Mouse (Mus musculus) MEL (cell line): ENCODE results near the gene Nwd2. TPM values are rescaled to one million over a fixed set of nuclear protein-coding genes. Genes with fewer than 3 reads are reported as not detected.
A peak's percentile ranks its signal among the peaks of the same experiment; 100 is the strongest.

Experiments
- DNase-seq: peaks from one replicate; pipeline ENCODE4 v3.0.0; 2011; ENCODE audit warnings: low read depth, low spot score
- H3K27ac ChIP-seq: 2 replicates; pipeline ENCODE4 v1.5.1; 2012; ENCODE audit warnings: low read depth, mild to moderate bottlenecking, control low read depth, low read length, moderate library complexity; ENCODE audit not compliant: control insufficient read depth
- H3K27me3 ChIP-seq, 2 experiments: fragments of 150-350 bp in 1 of 2; sonication (generic) in 1 of 2; 2 replicates each; pipeline ENCODE4 v1.6.1; 2012; ENCODE audit warnings: low read length in 2 of 2, mild to moderate bottlenecking in 2 of 2, improper control_type of control experiment in 1 of 2, moderate library complexity in 1 of 2; ENCODE audit not compliant: insufficient read depth in 2 of 2, control insufficient read depth in 1 of 2
- H3K36me3 ChIP-seq, 2 experiments: 2 replicates each; pipeline ENCODE4 v1.6.1; 2012 to 2014; ENCODE audit warnings: low read length in 2 of 2, improper control_type of control experiment in 1 of 2, inconsistent platforms in 1 of 2, mild to moderate bottlenecking in 1 of 2; ENCODE audit not compliant: insufficient read depth in 2 of 2, control insufficient read depth in 1 of 2
- H3K4me1 ChIP-seq, 2 experiments: fragments of 150-350 bp in 1 of 2; sonication (generic) in 1 of 2; 2 replicates each; pipeline ENCODE4 v1.6.1; 2012; ENCODE audit warnings: low read length in 2 of 2, improper control_type of control experiment in 1 of 2, mild to moderate bottlenecking in 1 of 2; ENCODE audit not compliant: insufficient read depth in 2 of 2, control insufficient read depth in 1 of 2
- H3K4me3 ChIP-seq, 2 experiments: fragments of 150-350 bp in 1 of 2; sonication (generic) in 1 of 2; 2 replicates each; pipeline ENCODE4 v1.5.1; 2012; ENCODE audit warnings: low read depth in 2 of 2, low read length in 2 of 2, mild to moderate bottlenecking in 2 of 2, moderate library complexity in 2 of 2, control low read depth in 1 of 2, improper control_type of control experiment in 1 of 2; ENCODE audit not compliant: control insufficient read depth in 1 of 2, insufficient read depth in 1 of 2
- H3K79me2 ChIP-seq: 2 replicates; pipeline ENCODE4 v1.6.1; 2012; ENCODE audit warnings: mild to moderate bottlenecking, low read length, moderate library complexity; ENCODE audit not compliant: control insufficient read depth, poor library complexity, insufficient read depth
- H3K9ac ChIP-seq: 2 replicates; pipeline ENCODE4 v1.6.1; 2012; ENCODE audit warnings: low read depth, mild to moderate bottlenecking, control low read depth, low read length, moderate library complexity; ENCODE audit not compliant: control insufficient read depth, poor library complexity, severe bottlenecking
- H3K9me3 ChIP-seq: fragments of 150-350 bp; sonication (generic); replicated peaks from 2 replicates; pipeline ENCODE4 v1.6.1; 2012; ENCODE audit warnings: mild to moderate bottlenecking, low read length, improper control_type of control experiment, moderate library complexity; ENCODE audit not compliant: insufficient read depth
- BHLHE40 ChIP-seq: IDR thresholded peaks from 2 replicates; pipeline ENCODE4 v1.6.1; 2012; ENCODE audit warnings: low read depth, mild to moderate bottlenecking, inconsistent platforms, low read length, improper control_type of control experiment, borderline replicate concordance
- CTCF ChIP-seq, 3 experiments: IDR thresholded peaks in 2 of 3; conservative IDR thresholded peaks in 1 of 3; 2 replicates each; pipeline ENCODE4 v1.5.1; 2011 to 2012; ENCODE audit warnings: low read length in 3 of 3, low read depth in 2 of 3, mild to moderate bottlenecking in 2 of 3, improper control_type of control experiment in 1 of 3, inconsistent platforms in 1 of 3, mixed read lengths in 1 of 3, moderate library complexity in 1 of 3; ENCODE audit not compliant: control insufficient read depth in 1 of 3, insufficient read depth in 1 of 3, poor library complexity in 1 of 3, severe bottlenecking in 1 of 3
- E2F4 ChIP-seq: IDR thresholded peaks from 2 replicates; pipeline ENCODE4 v1.6.1; 2011; ENCODE audit warnings: low read depth, low read length, improper control_type of control experiment, borderline replicate concordance
- ELF1 ChIP-seq: IDR thresholded peaks from 2 replicates; pipeline ENCODE4 v1.6.1; 2014; ENCODE audit warnings: low read depth, mild to moderate bottlenecking, inconsistent platforms, low read length, improper control_type of control experiment, moderate library complexity
- EP300 ChIP-seq, 2 experiments: IDR thresholded peaks; 2 replicates each; pipeline ENCODE4 v1.6.1; 2011; ENCODE audit warnings: improper control_type of control experiment in 2 of 2, low read length in 2 of 2, low read depth in 1 of 2, mild to moderate bottlenecking in 1 of 2
- ETS1 ChIP-seq: IDR thresholded peaks from 2 replicates; pipeline ENCODE4 v1.6.1; 2012; ENCODE audit warnings: low read depth, mild to moderate bottlenecking, inconsistent platforms, low read length, improper control_type of control experiment, moderate library complexity
- GATA1 ChIP-seq: IDR thresholded peaks from 2 replicates; pipeline ENCODE4 v1.6.1; 2011; ENCODE audit warnings: low read depth, low read length, improper control_type of control experiment
- MAX ChIP-seq: IDR thresholded peaks from 2 replicates; pipeline ENCODE4 v1.6.1; 2011; ENCODE audit warnings: low read length, improper control_type of control experiment
- MAZ ChIP-seq: IDR thresholded peaks from 2 replicates; pipeline ENCODE4 v1.6.1; 2012; ENCODE audit warnings: low read depth, mild to moderate bottlenecking, inconsistent platforms, low read length, improper control_type of control experiment
- NRF1 ChIP-seq: IDR thresholded peaks from 2 replicates; pipeline ENCODE4 v1.6.1; 2014; ENCODE audit warnings: low read depth, mild to moderate bottlenecking, inconsistent platforms, low read length, improper control_type of control experiment, moderate library complexity; ENCODE audit not compliant: poor library complexity, insufficient read depth, severe bottlenecking
- POLR2A ChIP-seq, 2 experiments: IDR thresholded peaks; 2 replicates each; pipeline ENCODE4 v1.6.1; 2011 to 2012; ENCODE audit warnings: low read length in 2 of 2, mild to moderate bottlenecking in 2 of 2, control low read depth in 1 of 2, improper control_type of control experiment in 1 of 2, low read depth in 1 of 2, moderate library complexity in 1 of 2; ENCODE audit not compliant: control insufficient read depth in 1 of 2, insufficient read depth in 1 of 2, poor library complexity in 1 of 2
- POLR2AphosphoS5 ChIP-seq: IDR thresholded peaks from 2 replicates; pipeline ENCODE4 v1.6.1; 2012; ENCODE audit warnings: low read depth, borderline replicate concordance, mild to moderate bottlenecking, inconsistent platforms, low read length, moderate library complexity, mixed read lengths
- SIN3A ChIP-seq: IDR thresholded peaks from 2 replicates; pipeline ENCODE4 v1.6.1; 2012; ENCODE audit warnings: low read length, improper control_type of control experiment, inconsistent platforms
- TAL1 ChIP-seq: IDR thresholded peaks from 2 replicates; pipeline ENCODE4 v1.6.1; 2012; ENCODE audit warnings: mild to moderate bottlenecking, inconsistent platforms, low read length, moderate library complexity, mixed read lengths
- TCF12 ChIP-seq: IDR thresholded peaks from 2 replicates; pipeline ENCODE4 v1.6.1; 2014; ENCODE audit warnings: low read depth, mild to moderate bottlenecking, inconsistent platforms, low read length, improper control_type of control experiment, moderate library complexity
- UBTF ChIP-seq: IDR thresholded peaks from 2 replicates; pipeline ENCODE4 v1.6.1; 2012; ENCODE audit warnings: low read depth, mild to moderate bottlenecking, inconsistent platforms, low read length, improper control_type of control experiment, moderate library complexity, borderline replicate concordance; ENCODE audit not compliant: insufficient read depth
- USF1 ChIP-seq: IDR thresholded peaks from 2 replicates; pipeline ENCODE4 v1.6.1; 2014; ENCODE audit warnings: low read depth, mild to moderate bottlenecking, inconsistent platforms, low read length, improper control_type of control experiment, moderate library complexity
- ZC3H11A ChIP-seq: IDR thresholded peaks from 2 replicates; pipeline ENCODE4 v1.6.1; 2012; ENCODE audit warnings: low read depth, mild to moderate bottlenecking, inconsistent platforms, low read length, improper control_type of control experiment
- ZKSCAN1 ChIP-seq: IDR thresholded peaks from 2 replicates; pipeline ENCODE4 v1.6.1; 2012; ENCODE audit warnings: low read depth, mild to moderate bottlenecking, inconsistent platforms, low read length, improper control_type of control experiment, moderate library complexity
- ZMIZ1 ChIP-seq: IDR thresholded peaks from 2 replicates; pipeline ENCODE4 v1.6.1; 2012; ENCODE audit warnings: low read depth, mild to moderate bottlenecking, inconsistent platforms, low read length, improper control_type of control experiment, moderate library complexity
- ZNF384 ChIP-seq: IDR thresholded peaks from 2 replicates; pipeline ENCODE4 v1.6.1; 2012; ENCODE audit warnings: low read depth, mild to moderate bottlenecking, inconsistent platforms, low read length, improper control_type of control experiment
- polyA plus RNA-seq, 2 experiments: library from polyadenylated mRNA; stranded (reverse) in 1 of 2; unstranded in 1 of 2; fragments of >175 nt in 1 of 2; fragments of >200 nt in 1 of 2; gene quantifications; 2 replicates each; pipeline versions ENCODE4 v1.2.1 to v1.2.4; 2012; ENCODE audit warnings: low replicate concordance in 2 of 2, low read depth in 1 of 2; ENCODE audit not compliant: insufficient read length in 2 of 2, insufficient read depth in 1 of 2, missing spikeins in 1 of 2
- total RNA-seq: library from RNA; depleted of rRNA; stranded (reverse); fragments of 300-350 nt; gene quantifications from 2 replicates; pipeline ENCODE4 v1.2.3, GENCODE M21; 2012

The Nwd2 gene
- total and polyA plus RNA-seq, 3 experiments, result not detected

- TF ChIP-seq TAL1 (no peak), BHLHE40 (no peak), ELF1 (no peak), TCF12 (no peak), EP300 (IDR thresholded peaks at IDR 0.05; ENCODE audit: low read depth in 1 of 2, low read length in 2 of 2) (no peak)
- Histone ChIP-seq H3K79me2 (no peaks in the 10 kb centered on the region), H3K27ac (no peak overlapping the region), H3K4me1 (peaks cover 0 to 2% of the 10 kb centered on the region in 2 experiments; a peak in 1 of 4 replicates), H3K9me3 (no peaks in the 10 kb centered on the region), H3K36me3 (no peaks in the 10 kb centered on the region), H3K4me3 (no peak overlapping the region), H3K9ac (no peak overlapping the region), H3K27me3 (no peaks in the 10 kb centered on the region)
- DNase-seq, result no peak
Measured at GRCm38 (mm10) chr5:63828380-63829185, 179.7 kb downstream of the Nwd2 start.

GRCm38 (mm10) chr5:63831054-63831453 is 182.2 kb downstream of the Nwd2 start:
- H3K27ac ChIP-seq, result no peak overlapping the region
- H3K4me1 ChIP-seq, result peaks cover 0 to 2% of the 10 kb centered on the region in 2 experiments; a peak in 1 of 4 replicates
- no peak for TF ChIP-seq TCF12
- TF ChIP-seq TAL1, result no peak
- TF ChIP-seq, all 39 proteins: peak for 0
- Histone ChIP-seq H3K79me2 (no peaks in the 10 kb centered on the region), H3K4me3 (peak overlapping the region in 1 of 2 experiments; percentile 47; a peak in 2 of 4 replicates), H3K36me3 (no peaks in the 10 kb centered on the region), H3K9me3 (no peaks in the 10 kb centered on the region), H3K9ac (no peak overlapping the region), H3K27me3 (no peaks in the 10 kb centered on the region; a peak in 1 of 4 replicates)
- peak; percentile 11 for DNase-seq

- TF ChIP-seq ELF1, result no peak
- no peak for TF ChIP-seq ZKSCAN1
- no peak for TF ChIP-seq BHLHE40
- TF ChIP-seq TCF12, result no peak
- no peak for TF ChIP-seq EP300 (IDR thresholded peaks at IDR 0.05; ENCODE audit: low read depth in 1 of 2, low read length in 2 of 2)
- TF ChIP-seq CTCF (IDR thresholded peaks at IDR 0.05 in 2 of 3, conservative IDR thresholded peaks at IDR 0.05 in 1 of 3; ENCODE audit: control insufficient read depth in 1 of 3, insufficient read depth in 1 of 3, low read depth in 2 of 3, low read length in 3 of 3, poor library complexity in 1 of 3, severe bottlenecking in 1 of 3), result no peak
- TF ChIP-seq MAX, result no peak
- no peak for TF ChIP-seq USF1
- TF ChIP-seq ZNF384, result no peak
- TF ChIP-seq MAZ, result no peak
- no peak for TF ChIP-seq UBTF
- no peak for TF ChIP-seq ETS1
- no peak for TF ChIP-seq POLR2A (IDR thresholded peaks at IDR 0.05; ENCODE audit: control insufficient read depth in 1 of 2, insufficient read depth in 1 of 2, low read depth in 1 of 2, low read length in 2 of 2, poor library complexity in 1 of 2)
- TF ChIP-seq ZMIZ1, result no peak
- no peak for TF ChIP-seq GATA1
- no peak for TF ChIP-seq POLR2AphosphoS5
- no peak for TF ChIP-seq NRF1
- TF ChIP-seq SIN3A, result no peak
- no peak for TF ChIP-seq E2F4
- TF ChIP-seq ZC3H11A, result no peak
- H3K36me3 ChIP-seq, result no peaks in the 10 kb centered on the region
- no peak overlapping the region for H3K9ac ChIP-seq
- no peak for DNase-seq
- no peak overlapping the region for H3K4me3 ChIP-seq
- peaks cover 0 to 2% of the 10 kb centered on the region in 2 experiments; a peak in 1 of 4 replicates for H3K4me1 ChIP-seq
- no peaks in the 10 kb centered on the region; a peak in 1 of 4 replicates for H3K27me3 ChIP-seq
- H3K27ac ChIP-seq, result no peak overlapping the region
- no peaks in the 10 kb centered on the region for H3K79me2 ChIP-seq
- H3K9me3 ChIP-seq, result no peaks in the 10 kb centered on the region
Measured at GRCm38 (mm10) chr5:63833955-63834354, 185.1 kb downstream of the Nwd2 start.
